Mouse (Mus musculus) ES-Bruce4 (cell line): ENCODE measurements around the gene Ece1. TPM values are rescaled to one million over a fixed set of nuclear protein-coding genes. Genes with fewer than 3 reads are reported as not detected.

Experiments used
- H3K27ac ChIP-seq: 2 replicates; pipeline ENCODE4 v1.5.1; 2012; ENCODE audit warnings: low read length, inconsistent platforms; ENCODE audit not compliant: insufficient read depth
- H3K27me3 ChIP-seq: 2 replicates; pipeline ENCODE4 v1.6.1; 2012; ENCODE audit warnings: mild to moderate bottlenecking, low read length, inconsistent platforms; ENCODE audit not compliant: control insufficient read depth, poor library complexity, insufficient read depth, severe bottlenecking
- H3K36me3 ChIP-seq: 2 replicates; pipeline ENCODE4 v1.6.1; 2012; ENCODE audit warnings: inconsistent platforms, mild to moderate bottlenecking, low read length, moderate library complexity; ENCODE audit not compliant: control insufficient read depth, poor library complexity, insufficient read depth, severe bottlenecking
- H3K4me1 ChIP-seq: one replicate; pipeline ENCODE4 v1.8.1; 2011; ENCODE audit warnings: low read length; ENCODE audit not compliant: control insufficient read depth, insufficient read depth
- H3K4me3 ChIP-seq: 2 replicates; pipeline ENCODE4 v1.5.1; 2011; ENCODE audit warnings: low read depth, mild to moderate bottlenecking, low read length
- H3K9ac ChIP-seq: 2 replicates; pipeline ENCODE4 v1.6.1; 2012; ENCODE audit warnings: low read depth, mild to moderate bottlenecking, inconsistent platforms; ENCODE audit not compliant: poor library complexity, severe bottlenecking
- H3K9me3 ChIP-seq: replicated peaks from 2 replicates; pipeline ENCODE4 v1.6.1; 2012; ENCODE audit warnings: mild to moderate bottlenecking, low read length, inconsistent platforms; ENCODE audit not compliant: control insufficient read depth, poor library complexity, insufficient read depth, severe bottlenecking
- CTCF ChIP-seq: IDR thresholded peaks from one replicate; pipeline ENCODE4 v1.8.1; 2011; ENCODE audit warnings: low read depth, low read length
- EP300 ChIP-seq: IDR thresholded peaks from 2 replicates; pipeline ENCODE4 v1.6.1; 2011; ENCODE audit warnings: low read depth, low read length; ENCODE audit not compliant: insufficient read depth
- POLR2A ChIP-seq: IDR thresholded peaks from one replicate; pipeline ENCODE4 v1.8.1; 2011; ENCODE audit warnings: low read length; ENCODE audit not compliant: insufficient read depth
- polyA plus RNA-seq: library from polyadenylated mRNA; stranded (reverse); fragments of >200 nt; gene quantifications from 2 replicates; pipeline ENCODE4 v1.2.4, GENCODE M21; 2011; ENCODE audit warnings: low read depth; ENCODE audit not compliant: missing spikeins, insufficient read depth, insufficient read length

Gene Ece1
- polyA plus RNA-seq, 1 experiment: 28.3 TPM

DNA sequence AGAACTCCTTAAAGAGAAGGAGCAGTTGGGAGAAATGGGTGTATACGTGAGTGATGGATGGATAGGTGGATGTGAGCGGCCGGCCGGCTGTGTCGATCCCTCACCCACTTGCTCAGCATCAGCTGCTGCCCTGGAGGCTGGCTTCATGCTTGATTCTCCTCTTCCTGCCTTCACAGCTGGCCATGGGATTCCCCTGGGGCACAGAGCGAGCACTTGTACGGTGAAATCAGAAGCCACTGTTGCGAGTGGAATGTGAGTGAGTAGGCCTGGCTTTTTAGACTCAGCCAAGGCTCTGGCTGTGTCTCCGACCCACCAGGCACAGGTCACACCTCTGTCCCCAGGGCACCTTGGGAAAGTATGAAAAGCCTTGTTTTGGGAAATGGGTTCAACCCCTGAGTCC lies 20.6 kb downstream of the Ece1 start:
- Histone ChIP-seq H3K27me3 (no peaks in the 10 kb centered on the region), H3K9ac (no peak overlapping the region), H3K4me1 (peaks cover 5% of the 10 kb centered on the region), H3K9me3 (no peaks in the 10 kb centered on the region), H3K27ac (no peak overlapping the region), H3K36me3 (no peaks in the 10 kb centered on the region), H3K4me3 (no peak overlapping the region)
- TF ChIP-seq EP300 (peak; percentile 30; the same call in 1 of the 2 replicates), POLR2A (no peak), CTCF (no peak)

DNA sequence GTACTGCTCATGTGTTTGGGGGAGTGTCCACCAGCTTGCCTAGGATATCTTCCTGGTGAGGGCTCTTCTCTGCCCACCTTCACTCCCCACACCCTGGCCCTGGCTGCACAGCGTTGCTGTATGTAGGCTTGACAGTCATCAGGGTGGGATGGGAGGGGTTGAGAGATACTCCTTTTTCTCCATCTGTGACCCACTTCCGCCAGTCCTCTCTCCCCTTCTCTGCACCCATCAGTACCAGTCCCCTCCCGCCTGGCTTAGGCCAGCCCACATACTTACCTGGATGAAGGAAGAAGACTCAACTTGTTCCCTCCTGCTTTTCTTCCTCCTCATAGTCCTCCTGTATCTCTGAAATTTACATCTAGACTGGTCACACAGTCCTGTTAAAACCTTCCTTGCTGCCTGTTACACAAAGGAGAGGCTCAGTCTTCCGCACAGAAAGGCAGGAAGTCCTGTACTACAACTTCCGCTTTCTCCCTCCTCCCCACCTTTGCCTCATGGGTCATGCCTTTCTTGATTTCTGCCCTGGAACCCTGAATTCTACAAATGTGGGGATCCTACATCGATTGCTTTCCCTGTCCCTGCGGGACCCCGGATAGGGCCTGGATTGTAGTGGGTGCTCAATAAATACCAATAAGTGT lies 21.6 kb downstream of the Ece1 start:
- Histone ChIP-seq H3K27me3 (no peaks in the 10 kb centered on the region), H3K36me3 (no peaks in the 10 kb centered on the region), H3K4me3 (0 out of 2 replicates have a peak overlapping the region, but pooled peaks have one; percentile 5), H3K9me3 (no peaks in the 10 kb centered on the region), H3K9ac (no peak overlapping the region), H3K4me1 (peaks cover 5% of the 10 kb centered on the region), H3K27ac (no peak overlapping the region)
- TF ChIP-seq CTCF (no peak), POLR2A (no peak), EP300 (no peak)

DNA sequence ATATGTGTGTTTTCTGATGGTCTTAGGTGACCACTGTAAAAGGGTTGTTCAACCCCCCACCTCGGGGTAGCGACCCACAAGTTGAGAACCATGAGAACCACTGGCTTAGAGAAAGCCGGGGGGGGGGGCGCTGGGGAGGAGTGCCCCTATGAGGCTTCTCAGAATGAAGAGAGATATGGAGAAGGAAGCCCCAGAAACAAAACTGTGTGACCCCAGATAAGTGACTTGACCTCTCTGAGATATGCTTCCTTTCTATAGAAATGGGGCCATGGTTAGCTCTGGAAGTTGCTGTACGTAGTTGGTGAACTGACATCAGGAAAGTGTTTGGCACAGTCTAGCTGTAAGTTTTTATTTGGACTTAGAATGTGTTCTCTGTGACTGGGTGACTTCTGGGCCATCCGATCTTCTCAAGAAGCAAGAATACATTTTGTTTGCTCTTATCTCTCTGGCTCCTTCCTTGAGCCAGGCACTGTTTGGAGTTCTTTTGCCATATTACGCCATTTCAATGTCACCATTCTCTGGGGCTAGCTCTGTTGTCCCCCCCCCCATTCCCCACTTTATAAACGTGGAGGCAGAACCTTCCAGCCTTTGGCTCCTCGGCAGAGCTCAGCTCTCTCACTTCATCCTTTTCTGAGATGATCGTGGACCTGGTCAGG lies 25.4 kb downstream of the Ece1 start:
- no peak overlapping the region for H3K9ac ChIP-seq
- no peak overlapping the region for H3K27ac ChIP-seq
- no peaks in the 10 kb centered on the region for H3K27me3 ChIP-seq
- TF ChIP-seq POLR2A (no peak), EP300 (no peak), CTCF (no peak)
- H3K9me3 ChIP-seq: no peaks in the 10 kb centered on the region
- no peak overlapping the region for H3K4me3 ChIP-seq
- H3K4me1 ChIP-seq: peaks cover 12% of the 10 kb centered on the region
- H3K36me3 ChIP-seq: no peaks in the 10 kb centered on the region

DNA sequence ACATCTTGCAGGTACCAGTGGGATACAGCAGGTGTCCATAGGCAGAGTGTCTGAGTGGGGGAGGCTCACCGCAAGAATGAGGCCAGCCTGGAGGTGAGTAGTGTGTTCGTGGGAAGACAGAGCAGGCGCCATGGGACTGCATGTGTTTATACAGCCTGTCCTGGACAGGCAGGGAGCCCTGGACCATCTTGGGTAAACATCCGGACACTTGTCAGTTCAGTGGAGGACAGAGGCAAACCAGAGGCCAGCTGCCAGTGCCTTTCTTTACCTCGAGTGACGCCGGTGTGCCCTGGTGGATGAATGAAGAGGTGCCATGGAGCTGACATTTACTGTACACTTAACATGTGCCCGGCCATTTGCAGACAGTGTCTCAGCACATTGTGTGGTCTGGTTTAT lies 26.0 kb downstream of the Ece1 start:
- H3K27me3 ChIP-seq: no peaks in the 10 kb centered on the region
- H3K9ac ChIP-seq: no peak overlapping the region
- peaks cover 10% of the 10 kb centered on the region for H3K4me1 ChIP-seq
- H3K4me3 ChIP-seq: no peak overlapping the region
- no peaks in the 10 kb centered on the region for H3K9me3 ChIP-seq
- TF ChIP-seq CTCF (no peak), EP300 (no peak), POLR2A (no peak)
- no peak overlapping the region for H3K27ac ChIP-seq
- no peaks in the 10 kb centered on the region for H3K36me3 ChIP-seq

DNA sequence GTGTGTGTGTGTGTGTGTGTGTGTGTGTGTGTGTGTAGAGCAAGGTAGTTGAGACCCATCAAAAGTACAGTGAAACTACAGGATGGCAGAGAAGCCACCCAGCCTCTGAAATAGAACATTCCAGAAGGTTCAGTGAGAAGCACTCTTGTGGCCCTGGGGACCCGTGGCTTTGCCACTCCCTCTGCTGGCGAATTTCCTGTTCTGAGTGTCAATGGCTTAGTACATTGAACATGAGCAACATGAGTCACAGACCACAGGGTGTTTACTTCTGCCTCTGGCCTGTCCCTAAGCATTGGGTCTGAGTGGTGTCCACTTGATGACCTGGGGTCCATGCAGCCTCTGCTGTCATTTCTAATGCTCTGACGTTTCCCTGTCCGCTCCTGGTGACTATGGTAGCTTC lies 28.6 kb downstream of the Ece1 start:
- no peak overlapping the region for H3K27ac ChIP-seq
- TF ChIP-seq POLR2A: no peak
- no peak for TF ChIP-seq CTCF
- no peak for TF ChIP-seq EP300
- no peak overlapping the region for H3K9ac ChIP-seq
- H3K27me3 ChIP-seq: no peaks in the 10 kb centered on the region
- no peaks in the 10 kb centered on the region for H3K36me3 ChIP-seq
- no peaks in the 10 kb centered on the region for H3K9me3 ChIP-seq
- peaks cover 8% of the 10 kb centered on the region for H3K4me1 ChIP-seq
- no peak overlapping the region for H3K4me3 ChIP-seq

DNA sequence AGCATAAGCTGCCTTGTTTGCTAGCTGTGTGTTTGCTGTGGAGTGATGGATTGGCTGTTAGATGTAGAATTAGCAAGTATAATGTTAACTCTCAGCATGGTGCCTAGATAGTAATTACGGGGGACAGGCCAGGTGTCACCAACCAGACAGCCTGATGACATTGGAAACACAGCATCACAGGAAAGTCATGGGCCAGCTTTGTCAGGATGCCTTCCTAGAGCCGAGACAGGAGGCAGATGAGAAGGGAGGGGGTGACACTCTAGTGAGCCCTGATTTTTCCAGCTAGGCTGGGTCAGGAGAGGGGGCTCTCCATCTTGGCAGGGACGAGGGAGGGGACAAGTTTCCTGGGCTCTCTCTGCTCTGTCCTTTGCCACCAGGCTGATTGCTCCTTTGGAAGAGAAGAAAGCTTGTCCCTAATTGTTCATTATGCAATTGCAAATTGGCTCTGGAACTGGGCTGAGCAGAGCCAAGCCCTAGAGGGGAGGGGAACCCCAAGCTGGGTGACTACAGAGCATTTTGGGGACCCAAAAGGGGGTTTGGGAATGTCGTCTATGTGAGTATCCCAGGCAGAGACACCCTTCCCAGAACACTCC lies 29.6 kb downstream of the Ece1 start:
- Histone ChIP-seq H3K4me1 (peaks cover 8% of the 10 kb centered on the region), H3K9ac (no peak overlapping the region), H3K27ac (no peak overlapping the region), H3K27me3 (no peaks in the 10 kb centered on the region), H3K4me3 (no peak overlapping the region), H3K9me3 (no peaks in the 10 kb centered on the region), H3K36me3 (no peaks in the 10 kb centered on the region)
- no peak for TF ChIP-seq CTCF
- no peak for TF ChIP-seq EP300
- no peak for TF ChIP-seq POLR2A
